Mouse (Mus musculus) T-helper 1 cell (primary cell): ENCODE data around the gene Ppfibp1.

Experiments
- in situ Hi-C: fragments of 300-600 bp; cut with MboI, MseI; formaldehyde crosslinking; loops from one replicate; pipeline ENCODE4 v1.15.1; 2025; ENCODE audit warnings: high pct_unique_total_duplicates

Gene Ppfibp1

GRCm38 (mm10) chr6:146956961-146957360 lies 68.7 kb downstream of the Ppfibp1 start:
- in situ Hi-C loops = no loop called here

- in situ Hi-C loops = no loop called here
These were observed 70.4 kb downstream of the Ppfibp1 start for GRCm38 (mm10) chr6:146958694-146959093.

GRCm38 (mm10) chr6:146959908-146960680 lies 71.8 kb downstream of the Ppfibp1 start:
- in situ Hi-C loops = no loop called here

- in situ Hi-C loops = no loop called here
These were observed 72.7 kb downstream of the Ppfibp1 start for GRCm38 (mm10) chr6:146960956-146961355.

DNA sequence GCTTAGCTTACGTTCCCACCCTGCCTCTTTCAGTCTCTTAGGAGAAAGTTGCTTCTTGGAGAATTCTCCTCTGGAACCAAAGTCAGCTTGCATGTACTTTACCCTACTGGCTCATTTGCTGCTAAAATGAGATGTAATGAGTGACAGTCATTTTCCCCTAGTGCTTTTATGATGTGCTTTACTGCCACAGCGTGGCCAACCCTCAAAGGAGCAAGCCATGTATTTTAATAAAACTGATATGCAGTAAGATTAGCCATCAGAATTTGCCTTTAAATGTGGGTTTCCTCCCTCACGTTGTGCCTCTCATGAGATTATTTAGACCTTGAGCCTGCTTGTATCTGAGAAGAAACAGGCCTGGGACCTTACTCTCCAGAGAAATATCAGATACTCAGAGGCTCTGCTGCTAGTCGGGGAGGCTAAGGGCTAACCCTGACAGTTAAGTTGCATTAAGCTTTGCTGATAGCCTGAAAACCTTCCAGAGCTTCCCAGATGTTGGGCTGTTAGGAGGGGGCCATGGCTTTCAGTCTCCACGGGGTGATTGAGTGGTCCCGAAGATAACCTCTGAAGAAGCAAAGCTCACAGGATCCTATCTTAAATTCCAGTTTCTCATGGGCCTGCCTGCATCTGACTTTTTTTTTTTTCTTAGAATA lies 73.7 kb downstream of the Ppfibp1 start:
- in situ Hi-C loops = no loop called here

DNA sequence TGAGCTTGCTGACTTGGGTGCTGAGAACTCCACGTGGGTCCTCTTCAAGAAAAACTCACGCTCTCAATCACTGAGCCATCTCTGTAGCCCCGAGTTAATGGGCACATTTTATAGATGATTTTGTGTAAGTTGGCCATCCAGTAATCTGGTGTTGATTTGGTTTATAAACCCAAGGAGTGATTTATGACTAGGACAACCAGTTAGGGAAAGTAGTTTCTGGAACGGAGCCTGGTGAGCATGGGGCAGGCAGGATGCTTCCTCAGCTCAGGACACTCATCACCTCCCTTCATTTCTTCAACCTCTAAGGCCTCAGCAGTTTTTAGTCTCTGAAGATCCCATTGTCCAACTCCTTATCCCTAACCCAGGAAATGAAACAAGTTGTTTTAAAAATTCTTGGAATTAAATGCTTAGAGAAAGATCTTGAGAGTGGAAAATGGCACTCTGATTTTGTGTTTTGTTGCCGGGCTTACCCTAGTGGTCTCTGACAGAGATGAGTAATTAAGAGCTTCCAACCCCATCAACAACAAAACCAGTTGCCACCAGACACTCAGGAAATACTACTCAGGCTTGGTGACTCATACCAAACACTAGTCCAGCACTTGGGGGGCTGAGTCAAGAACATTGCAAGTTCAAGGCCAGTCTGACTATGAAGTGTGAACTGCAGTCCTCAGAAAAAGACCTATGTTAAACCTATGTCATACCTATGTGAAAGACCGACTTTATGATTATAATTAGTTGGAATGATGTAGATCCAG lies 75.3 kb downstream of the Ppfibp1 start:
- in situ Hi-C loops = no loop called here

DNA sequence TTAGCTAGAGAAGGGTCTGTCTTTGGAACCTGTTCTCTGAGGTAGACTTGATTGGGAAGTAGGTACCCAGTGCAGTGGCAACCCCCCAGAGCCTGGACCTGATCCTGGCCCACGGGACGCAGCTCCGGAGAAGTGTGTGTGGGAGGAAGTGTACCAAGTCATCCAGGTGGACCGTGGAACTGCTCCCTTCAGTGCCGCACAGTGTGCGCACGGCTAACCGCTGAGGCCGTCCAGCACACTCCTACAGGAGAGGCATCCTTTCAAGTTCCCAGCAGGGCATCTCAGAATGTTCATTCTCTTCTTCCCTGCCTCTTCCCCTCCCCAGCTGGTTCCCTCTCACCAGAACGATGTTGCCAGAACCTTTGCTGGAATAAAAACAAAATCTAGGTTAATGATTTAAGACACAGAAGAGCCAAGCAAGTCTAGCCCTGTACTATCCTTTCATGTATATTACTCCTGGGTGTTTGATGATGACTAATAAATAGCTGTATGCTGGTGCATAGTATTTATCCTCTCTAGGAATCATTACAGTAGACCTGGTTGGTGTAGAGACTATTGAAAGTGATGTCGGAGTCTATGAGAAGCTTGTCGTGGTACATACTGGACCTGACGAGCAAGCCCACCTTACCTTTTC lies 77.0 kb downstream of the Ppfibp1 start:
- in situ Hi-C loops = no loop called here

DNA sequence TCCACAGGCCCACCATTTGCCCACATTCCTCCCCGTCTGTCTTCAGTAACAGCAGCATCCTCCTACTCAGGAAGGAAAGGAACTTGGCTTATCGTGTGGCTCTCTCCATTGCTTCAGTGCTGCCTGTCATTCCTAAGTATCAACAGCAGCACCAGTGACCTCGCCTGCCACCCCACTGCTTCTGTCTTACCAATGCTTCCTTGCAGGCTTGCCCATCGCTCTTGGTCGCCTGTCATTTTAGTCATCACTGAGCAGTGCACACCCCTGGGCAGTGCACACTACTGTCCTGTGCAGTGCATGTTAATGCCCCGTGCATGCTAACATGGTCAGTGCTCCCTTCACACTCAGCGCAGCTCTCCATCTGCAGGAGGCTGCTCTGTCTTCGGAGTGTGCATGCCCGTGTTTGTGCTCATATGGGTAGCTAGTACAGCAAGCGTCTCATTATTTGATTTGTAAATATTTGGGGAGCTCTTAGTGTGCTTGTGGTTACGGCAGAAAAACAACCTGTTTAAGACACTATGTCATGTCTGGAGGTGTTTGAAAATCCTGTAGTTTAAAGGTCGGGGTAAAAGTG lies 78.2 kb downstream of the Ppfibp1 start:
- in situ Hi-C loops = no loop called here

GRCm38 (mm10) chr6:146967836-146968235 lies 79.5 kb downstream of the Ppfibp1 start:
- in situ Hi-C loops = no loop called here

- in situ Hi-C loops = loop anchor here (10.0 kb wide), 1 partner anchor 106 kb away; no protein-coding TSS in a partner anchor
These were observed 82.5 kb downstream of the Ppfibp1 start for GRCm38 (mm10) chr6:146970811-146971210.

- in situ Hi-C loops = loop anchor here (10.0 kb wide), 1 partner anchor 107 kb away; no protein-coding TSS in a partner anchor
These were observed 83.1 kb downstream of the Ppfibp1 start for GRCm38 (mm10) chr6:146971366-146971765.

GRCm38 (mm10) chr6:146972009-146972408 lies 83.7 kb downstream of the Ppfibp1 start:
- in situ Hi-C loops = loop anchor here (10.0 kb wide), 1 partner anchor 107 kb away; no protein-coding TSS in a partner anchor

DNA sequence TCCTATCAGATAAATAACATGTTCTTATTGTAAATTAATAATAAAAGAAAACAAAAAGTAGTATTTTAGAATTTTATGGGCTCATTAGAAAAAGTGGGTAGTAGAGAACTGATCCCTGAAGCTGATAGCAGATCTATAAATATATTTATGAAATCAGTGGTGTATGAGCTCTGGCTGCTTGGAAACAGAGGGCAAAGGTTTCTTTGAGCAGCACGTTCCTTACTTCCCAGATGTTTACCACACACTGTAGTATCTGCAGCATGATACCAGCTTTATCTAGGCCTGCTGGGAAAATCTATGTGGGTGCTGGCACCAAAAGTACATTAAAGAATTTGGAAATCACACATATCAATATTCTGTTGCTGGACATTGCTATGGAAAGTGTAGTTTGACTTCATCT lies 84.5 kb downstream of the Ppfibp1 start:
- in situ Hi-C loops = loop anchor here (10.0 kb wide), 1 partner anchor 108 kb away; no protein-coding TSS in a partner anchor

DNA sequence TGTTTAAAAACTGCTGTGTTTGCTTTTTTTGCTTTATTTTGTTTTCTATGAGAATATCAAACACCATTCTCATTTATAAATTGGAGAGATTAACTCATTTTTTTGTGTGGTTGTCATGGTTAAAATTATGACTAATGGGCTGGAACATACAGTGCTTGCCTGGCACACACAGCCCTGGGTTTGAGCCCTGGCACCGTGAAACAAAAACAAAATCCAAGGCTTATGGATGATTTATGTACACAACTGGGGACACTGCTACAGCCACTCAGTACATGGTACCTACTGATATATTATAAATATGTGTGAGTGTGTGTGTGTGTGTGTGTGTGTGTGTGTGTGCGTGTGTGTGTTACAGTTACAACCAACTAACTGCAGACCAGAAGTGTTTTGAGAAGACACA lies 85.1 kb downstream of the Ppfibp1 start:
- in situ Hi-C loops = loop anchor here (10.0 kb wide), 1 partner anchor 109 kb away; no protein-coding TSS in a partner anchor

GRCm38 (mm10) chr6:146973830-146974229 lies 85.5 kb downstream of the Ppfibp1 start:
- in situ Hi-C loops = loop anchor here (10.0 kb wide), 1 partner anchor 109 kb away; no protein-coding TSS in a partner anchor

DNA sequence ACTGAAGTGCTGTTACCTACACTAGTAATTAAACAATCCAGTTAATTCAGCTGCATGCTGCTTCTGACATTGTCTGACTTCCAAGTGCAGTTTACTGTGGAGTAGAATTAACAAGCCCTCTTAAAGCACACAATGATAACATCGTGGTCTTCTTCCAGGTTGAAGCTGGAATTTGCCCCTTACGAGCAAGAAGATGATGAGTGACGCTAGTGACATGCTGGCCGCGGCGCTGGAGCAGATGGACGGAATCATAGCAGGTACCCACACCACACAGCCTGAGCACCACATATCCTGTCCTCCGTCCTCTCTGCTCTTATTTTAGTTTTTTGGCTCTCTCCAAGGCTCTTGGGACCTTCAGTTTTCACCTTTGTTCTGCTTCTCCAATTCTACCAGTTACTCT lies 88.2 kb downstream of the Ppfibp1 start:
- in situ Hi-C loops = loop anchor here (10.0 to 25.0 kb wide), 2 partner anchors 112 to 314 kb away; no protein-coding TSS in a partner anchor

DNA sequence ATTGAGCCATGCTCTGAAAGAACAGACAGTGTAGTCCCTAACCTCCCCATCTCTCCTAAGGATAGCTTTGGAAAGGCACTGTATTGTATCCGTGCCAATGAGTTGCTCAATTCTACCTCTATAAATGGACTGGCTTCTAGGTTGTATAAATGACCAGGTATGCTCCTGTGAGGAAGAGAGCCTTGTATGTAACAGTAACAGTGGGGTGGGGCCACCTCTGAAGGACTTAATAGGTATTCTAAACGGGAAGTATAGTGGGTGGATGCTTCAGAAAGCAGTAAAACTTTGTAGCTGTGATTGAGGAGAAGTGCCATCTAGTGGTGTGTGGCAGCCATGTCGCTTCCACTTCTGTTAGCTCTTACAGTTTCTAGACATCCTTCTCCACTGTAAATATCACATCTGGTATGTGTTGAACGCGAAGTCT lies 90.4 kb downstream of the Ppfibp1 start:
- in situ Hi-C loops = loop anchor here (10.0 to 25.0 kb wide), 2 partner anchors 114 to 316 kb away; no protein-coding TSS in a partner anchor

DNA sequence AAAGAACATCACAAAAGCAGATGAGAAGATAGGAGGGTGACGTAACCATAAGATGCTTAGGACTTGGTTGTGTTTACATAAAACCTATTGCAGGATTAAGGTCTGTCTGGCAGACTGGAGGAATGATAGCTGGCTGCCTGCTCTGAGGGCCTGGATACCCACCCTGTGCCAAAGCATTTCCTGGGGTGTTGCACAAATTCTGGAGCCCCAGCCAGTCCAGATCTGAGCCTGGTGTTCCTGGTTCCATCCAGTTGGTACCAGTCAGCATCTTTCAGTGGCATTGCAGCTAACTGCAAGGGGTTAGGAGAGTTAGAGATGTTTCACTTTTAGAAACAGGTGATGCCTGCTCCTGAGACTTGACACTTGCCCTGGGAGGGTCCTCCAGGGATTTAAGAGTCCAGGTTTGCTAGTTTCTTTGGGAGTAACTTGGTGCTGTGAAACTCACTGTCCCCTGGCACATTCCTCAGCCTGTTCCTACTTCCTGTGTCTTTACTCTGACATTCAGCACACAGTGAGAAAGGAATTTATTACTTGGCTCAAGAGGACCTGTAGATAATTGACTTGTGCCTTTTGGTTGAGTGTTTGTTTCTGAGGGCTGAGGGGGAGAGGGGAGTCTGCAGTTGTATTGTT lies 90.9 kb downstream of the Ppfibp1 start:
- in situ Hi-C loops = loop anchor here (10.0 to 25.0 kb wide), 2 partner anchors 114 to 317 kb away; no protein-coding TSS in a partner anchor

DNA sequence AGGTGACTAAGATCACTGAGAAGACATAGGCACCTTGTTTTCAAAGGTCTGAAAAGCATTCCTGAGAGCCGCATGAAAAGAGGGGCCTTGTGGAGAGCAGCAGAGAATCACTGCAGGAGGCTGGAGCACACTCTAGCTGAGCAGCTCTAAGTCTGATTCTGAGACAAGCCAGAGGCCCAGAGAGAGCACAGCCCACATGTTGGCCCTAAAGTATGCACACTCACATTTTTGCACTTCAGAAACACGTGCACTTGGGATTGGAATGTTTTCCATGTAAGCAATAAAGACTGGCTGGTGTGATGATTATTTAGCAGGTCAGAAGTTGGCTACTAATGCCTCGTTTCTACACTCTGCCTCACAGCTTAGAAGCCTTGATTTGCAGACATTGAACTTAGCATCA lies 91.7 kb downstream of the Ppfibp1 start:
- in situ Hi-C loops = loop anchor here (10.0 to 25.0 kb wide), 2 partner anchors 115 to 318 kb away; no protein-coding TSS in a partner anchor

GRCm38 (mm10) chr6:146981249-146981835 lies 93.1 kb downstream of the Ppfibp1 start:
- in situ Hi-C loops = loop anchor here (25.0 kb wide), 1 partner anchor 319 kb away; no protein-coding TSS in a partner anchor
